ENCODE assay signal across 21 mouse cellular contexts in the genomic region with DNA sequence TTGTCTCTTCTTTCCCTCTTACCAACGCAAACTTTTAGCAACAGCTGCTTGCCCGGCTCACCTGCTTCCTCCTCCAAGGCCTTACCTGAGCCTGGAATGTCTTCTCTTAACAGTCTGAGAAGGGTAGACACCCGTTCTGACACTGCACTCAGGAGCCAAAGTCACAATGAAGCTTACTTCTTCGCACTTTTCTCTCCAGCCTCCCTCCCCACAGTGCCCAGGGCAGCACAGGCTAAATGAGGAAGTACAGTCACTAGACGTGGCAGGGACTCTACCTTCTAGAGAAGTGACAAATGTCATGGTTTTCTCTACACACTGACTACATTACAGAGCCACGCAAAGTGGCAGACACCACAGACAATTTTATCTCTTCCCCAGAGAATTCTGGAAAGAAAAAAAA.
DNase-seq lines count a peak whose midpoint lies in the region; ATAC-seq and TF ChIP-seq lines count a peak whose summit lies in the region.
"Had no signal": no experiment of that assay in that cellular context is flagged by ENCODE, and none has a peak within 500 bp of the region (broad histone marks: within the 10 kb centered on the region; RNA-seq: fewer than 3 reads in every experiment).

No protein-coding gene starts in this region.

- no peak overlapping the region for H3K4me3 ChIP-seq in lung, adult 2 months (replicated peaks; ENCODE audit: extremely low read depth, low read depth, low read length)
- H3K4me3 ChIP-seq: embryonic facial prominence, embryonic 12.5 days; forebrain, embryonic 12.5 days; hindbrain, embryonic 13.5 days; limb, embryonic 10.5 days; neural tube, embryonic 15.5 days had no signal

- no peak for TF ChIP-seq CTCF in lung, adult 2 months (IDR thresholded peaks at IDR 0.05; ENCODE audit: insufficient read depth, low read length)

- ATAC-seq in hematopoietic stem cell, adult 5-6 weeks (replicated peaks in 1 of 2; ENCODE audit: insufficient read depth in 1 of 2, low FRiP score in 2 of 2, low TSS enrichment in 1 of 2, low read depth in 1 of 2, poor library complexity in 2 of 2, severe bottlenecking in 2 of 2): peak; percentile 84 to 87
- ATAC-seq: inflammation-experienced regulatory T-cells, adult 6 months; midbrain, embryonic 16.5 days had no signal

- DNase-seq in heart, adult 11 months: peak; percentile 79
- no peak for DNase-seq in heart, postnatal 10 days
- DNase-seq in lung, postnatal 36 days: peak; percentile 10
- no peak for DNase-seq in lung, adult 2 months
- no peak for DNase-seq in left cerebral cortex, adult 18-20 months (ENCODE audit: low spot score in 2 of 2)
- DNase-seq in yolk sac, embryonic 10.5 days (ENCODE audit: low spot score): no peak
- DNase-seq in thymus, postnatal 25 days: no peak
- DNase-seq: adrenal gland, adult 8-10 months; gastrocnemius, postnatal 36 days; kidney, adult 18-20 months; liver; right cerebral cortex, postnatal 14 days; thymus, postnatal 36 days had no signal

- intact Hi-C loops in heart, postnatal 10 days (cut with DNase I): no loop called here

- 74% methylated on average over 6 of the region's 6 CpGs for WGBS in lung, adult 2 months

- no peak for TF ChIP-seq POLR2A in lung, adult 2 months (IDR thresholded peaks at IDR 0.05; ENCODE audit: borderline replicate concordance, extremely low read depth, low read depth, low read length)

- no peaks in the 10 kb centered on the region for H3K4me1 ChIP-seq in lung, adult 2 months (ENCODE audit: control insufficient read depth, insufficient read depth, low read length)

Comparison
In these comparisons a context has a peak if more than half of its experiments do, and no peak if none do; other contexts are left out.
1. DNase-seq: peak in heart, adult 11 months (single experiment) and lung, postnatal 36 days (single experiment); none in heart, postnatal 10 days (0 of 2), lung, adult 2 months (single experiment), left cerebral cortex, adult 18-20 months (0 of 2), yolk sac, embryonic 10.5 days (single experiment) and thymus, postnatal 25 days (single experiment).